Mouse (Mus musculus): Measurements from ENCODE around the gene Kat2b.
"Not testable (repeated sequence)": the region's sequence is repeated elsewhere in the genome, so short reads cannot be mapped to it uniquely, and the experiment has no call there.

Gene Kat2b

GRCm38 (mm10) chr17:53664267-53664666, 97.6 kb downstream of the Kat2b start:
- DNase-seq (ENCODE audit: low spot score) = no peak

- DNase-seq (ENCODE audit: low spot score) = no peak
These were observed 98.2 kb downstream of the Kat2b start for GRCm38 (mm10) chr17:53664703-53665382.

- no peak for DNase-seq (ENCODE audit: low spot score)
These were observed 103.8 kb downstream of the Kat2b start for GRCm38 (mm10) chr17:53670453-53670852.

GRCm38 (mm10) chr17:53678716-53679115, 112.1 kb downstream of the Kat2b start:
- no peak for DNase-seq (ENCODE audit: low spot score)

- no peak for DNase-seq (ENCODE audit: low spot score)
These were observed 121.7 kb downstream of the Kat2b start for GRCm38 (mm10) chr17:53688321-53688720.

GRCm38 (mm10) chr17:53688877-53689802, 122.5 kb downstream of the Kat2b start, which contains the start of gene Sgo1:
Gene Sgo1, minus strand, starts transcription at chr17:53689333.
- peak; percentile 99 for DNase-seq (ENCODE audit: low spot score)

- DNase-seq (ENCODE audit: low spot score) = no peak
These were observed 123.3 kb downstream of the Kat2b start for GRCm38 (mm10) chr17:53689946-53690345.

- no peak for DNase-seq (ENCODE audit: low spot score)
These were observed 127.4 kb downstream of the Kat2b start for GRCm38 (mm10) chr17:53694039-53694438.

- not testable (repeated sequence) for DNase-seq (ENCODE audit: low spot score)
These were observed 130.9 kb downstream of the Kat2b start for GRCm38 (mm10) chr17:53697521-53697920.

GRCm38 (mm10) chr17:53714453-53714852, 147.8 kb downstream of the Kat2b start:
- DNase-seq (ENCODE audit: low spot score) = no peak

GRCm38 (mm10) chr17:53715161-53715560, 148.5 kb downstream of the Kat2b start:
- not testable (repeated sequence) for DNase-seq (ENCODE audit: low spot score)

- DNase-seq (ENCODE audit: low spot score) = no peak
These were observed 151.8 kb downstream of the Kat2b start for GRCm38 (mm10) chr17:53718474-53718873.

GRCm38 (mm10) chr17:53718916-53719315, 152.3 kb downstream of the Kat2b start:
- DNase-seq (ENCODE audit: low spot score) = not testable (repeated sequence)
